In the genomic region with DNA sequence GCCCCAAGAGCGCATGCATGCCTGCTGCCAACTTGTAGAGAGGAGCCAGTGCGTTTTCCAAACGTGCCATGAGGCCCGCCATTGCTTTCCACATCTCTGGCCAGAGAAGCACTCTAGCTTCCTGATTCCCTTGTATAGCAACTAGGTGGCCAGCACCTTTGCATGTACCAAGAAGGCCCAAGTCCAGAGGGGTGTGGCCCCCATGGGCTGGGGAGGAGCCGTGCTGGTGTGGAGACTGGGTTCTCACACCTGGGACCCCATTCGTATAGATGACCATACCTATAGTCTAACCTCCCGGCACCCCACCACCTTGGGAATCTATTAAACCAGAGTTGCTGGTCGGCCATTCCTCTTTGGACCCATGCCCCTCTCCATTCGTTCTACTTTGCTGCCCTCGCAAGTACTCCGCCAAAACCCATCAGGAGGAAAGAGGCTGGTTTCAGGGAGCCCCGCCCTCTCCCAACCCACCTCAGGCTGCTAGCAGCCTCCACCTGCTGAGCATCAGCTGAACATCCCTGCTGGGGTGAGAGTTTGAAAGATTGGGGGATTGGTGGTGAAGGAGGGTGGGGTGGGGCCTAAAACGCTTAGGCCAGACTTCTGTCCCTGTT, we compare ENCODE assay signal across 8 mouse cellular contexts. TPM values are rescaled to one million over a fixed set of nuclear protein-coding genes. Genes with fewer than 3 reads are reported as not detected.
A peak's percentile ranks its signal among the peaks of the same experiment; 100 is the strongest.
DNase-seq lines count a peak whose midpoint lies in the region; ATAC-seq and TF ChIP-seq lines count a peak whose summit lies in the region.

TSS of gene Slc19a1 (plus strand) at position 474 of the 608 bp plus-strand sequence.

- peak within 1 kb of the TSS; percentile 63 for H3K4me3 ChIP-seq in hindbrain, postnatal 0 days (ENCODE audit: low read length)
- peak within 1 kb of the TSS; percentile 59 for H3K4me3 ChIP-seq in neural tube, embryonic 14.5 days (ENCODE audit: low read depth, low read length)

- DNase-seq in cerebellum, adult 11-12 months = peak; percentile 61
- DNase-seq in urinary bladder, adult 2 months (ENCODE audit: low spot score) = no peak
- no peak for DNase-seq in urinary bladder, postnatal 14 days (ENCODE audit: low spot score)
- DNase-seq in hindbrain, postnatal 0 days (ENCODE audit: low spot score) = peak; percentile 29
- no peak for DNase-seq in left cerebral cortex, postnatal 25 days (ENCODE audit: low spot score in 2 of 2)
- no peak for DNase-seq in embryo, embryonic 10 days (ENCODE audit: low spot score)

- intact Hi-C loops in left cerebral cortex, postnatal 25 days (cut with DNase I) = no loop called here

- no peaks in the 10 kb centered on the region for H3K27me3 ChIP-seq in hindbrain, postnatal 0 days (ENCODE audit: insufficient read depth, low read length)
- H3K27me3 ChIP-seq in neural tube, embryonic 14.5 days (ENCODE audit: control insufficient read depth, insufficient read depth, low read length) = no peaks in the 10 kb centered on the region

- 45% methylated on average over 13 of the region's 13 CpGs for WGBS in hindbrain, postnatal 0 days
- WGBS in neural tube, embryonic 14.5 days = 36% methylated on average over 13 of the region's 13 CpGs

- H3K4me1 ChIP-seq in hindbrain, postnatal 0 days (ENCODE audit: insufficient read depth, low read length) = peaks cover 20% of the 10 kb centered on the region; the same call in 1 of the 2 replicates
- H3K4me1 ChIP-seq in neural tube, embryonic 14.5 days (ENCODE audit: control insufficient read depth, insufficient read depth, low read length) = peaks cover 17% of the 10 kb centered on the region

- peak within 1 kb of the TSS; percentile 95 for H3K4me2 ChIP-seq in hindbrain, postnatal 0 days (ENCODE audit: low read depth, low read length)
- H3K4me2 ChIP-seq in neural tube, embryonic 14.5 days (ENCODE audit: low read depth, low read length) = peak within 1 kb of the TSS; percentile 88

- H3K9me3 ChIP-seq in hindbrain, postnatal 0 days (ENCODE audit: low read length) = no peaks in the 10 kb centered on the region
- no peaks in the 10 kb centered on the region for H3K9me3 ChIP-seq in neural tube, embryonic 14.5 days (ENCODE audit: control insufficient read depth, low read length)

- H3K36me3 ChIP-seq in hindbrain, postnatal 0 days (ENCODE audit: insufficient read depth, low read length) = no peaks in the 10 kb centered on the region
- H3K36me3 ChIP-seq in neural tube, embryonic 14.5 days (ENCODE audit: control insufficient read depth, insufficient read depth, low read length) = no peaks in the 10 kb centered on the region

- TF ChIP-seq CTCF in hindbrain, postnatal 0 days (IDR thresholded peaks at IDR 0.05; ENCODE audit: low read depth) = no peak

- H3K27ac ChIP-seq in hindbrain, postnatal 0 days = peak within 1 kb of the TSS; percentile 85
- peak within 1 kb of the TSS; percentile 72 for H3K27ac ChIP-seq in neural tube, embryonic 14.5 days (ENCODE audit: low read depth, low read length)

- no peak for ATAC-seq in cerebellum, adult (ENCODE audit: insufficient number of reproducible peaks, low FRiP score, low TSS enrichment)
- ATAC-seq in hindbrain, postnatal 0 days = 0 out of 2 replicates have a peak, but pooled peaks have one; percentile 2
- no peak for ATAC-seq in neural tube, embryonic 14.5 days (ENCODE audit: low read depth)

- peak within 1 kb of the TSS; percentile 79 for H3K9ac ChIP-seq in hindbrain, postnatal 0 days (replicated peaks; ENCODE audit: low read length)
- peak within 1 kb of the TSS; percentile 65 for H3K9ac ChIP-seq in neural tube, embryonic 14.5 days (replicated peaks; ENCODE audit: low read depth, low read length)

RNA-seq across cellular contexts. Expression of gene Slc19a1, which starts in this region (rescaled TPM):
- polyA plus RNA-seq in urinary bladder, adult 2 months (2012; rRNA removed) = 12.4 and 12.9 TPM in 2 replicates
- 41.6 and 49.8 TPM in 2 replicates for total RNA-seq in hindbrain, postnatal 0 days (2014; rRNA removed)
- 45.5 and 48.6 TPM in 2 replicates for polyA plus RNA-seq in hindbrain, postnatal 0 days (2015; fragmentation: Nextera tagmentation; extraction: Ambion mirVana)
- 10 to 100 TPM; 23.3 to 26.3 TPM for total RNA-seq in left cerebral cortex, postnatal 25 days (2021)
- polyA plus RNA-seq in neural tube, embryonic 14.5 days (2014; fragmentation: Nextera tagmentation; extraction: Ambion mirVana) = 35.6 and 37.4 TPM in 2 replicates

Comparison
In these comparisons a context has a peak if more than half of its experiments do, and no peak if none do; other contexts are left out.
1. DNase-seq: peak in cerebellum, adult 11-12 months (single experiment) and hindbrain, postnatal 0 days (single experiment); none in urinary bladder, adult 2 months (single experiment), urinary bladder, postnatal 14 days (single experiment), left cerebral cortex, postnatal 25 days (0 of 2) and embryo, embryonic 10 days (single experiment).